Mouse (Mus musculus): ENCODE results near the gene Sord. TPM values are rescaled to one million over a fixed set of nuclear protein-coding genes. Genes with fewer than 3 reads are reported as not detected.

Sord gene
- polyA plus RNA-seq, 1 experiment, result 17.9 TPM

DNA sequence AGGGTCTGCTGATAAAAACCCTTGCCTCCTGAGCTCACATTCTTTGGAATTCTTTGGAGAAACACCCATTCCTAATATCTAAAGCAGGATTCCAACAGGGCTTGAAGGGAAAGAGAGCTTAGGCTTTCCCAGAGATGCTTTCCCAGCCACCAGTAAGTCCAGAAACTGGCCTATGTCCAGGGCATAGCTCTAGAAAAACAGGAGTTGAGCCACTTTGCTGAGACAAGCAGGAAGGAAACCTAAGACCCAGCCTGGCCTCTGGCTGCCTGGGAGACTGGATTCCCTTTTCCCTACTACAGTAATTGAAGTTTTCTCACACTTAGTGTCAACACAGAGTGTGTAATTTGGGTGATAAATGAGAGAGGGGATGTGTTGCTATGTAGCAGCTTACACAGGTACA lies 1.8 kb downstream of the Sord start:
- H3K27ac ChIP-seq (ENCODE audit: insufficient read depth, low read length), result no peak overlapping the region
- TF ChIP-seq POLR2A (IDR thresholded peaks at IDR 0.05; ENCODE audit: low read depth, low read length) (no peak), CTCF (IDR thresholded peaks at IDR 0.05; ENCODE audit: borderline replicate concordance, insufficient read depth, low read length) (no peak)
- H3K4me1 ChIP-seq (ENCODE audit: control insufficient read depth, insufficient read depth, low read length), result no peaks in the 10 kb centered on the region
- no peak overlapping the region for H3K4me3 ChIP-seq (ENCODE audit: insufficient read depth, low read length)

- TF ChIP-seq POLR2A (IDR thresholded peaks at IDR 0.05; ENCODE audit: low read depth, low read length), result no peak
- no peak for TF ChIP-seq CTCF (IDR thresholded peaks at IDR 0.05; ENCODE audit: borderline replicate concordance, insufficient read depth, low read length)
- Histone ChIP-seq H3K4me3 (ENCODE audit: insufficient read depth, low read length) (no peak overlapping the region), H3K4me1 (ENCODE audit: control insufficient read depth, insufficient read depth, low read length) (no peaks in the 10 kb centered on the region), H3K27ac (ENCODE audit: insufficient read depth, low read length) (no peak overlapping the region)
These were observed 3.4 kb downstream of the Sord start for GRCm38 (mm10) chr2:122237891-122238470.

- Histone ChIP-seq H3K4me1 (ENCODE audit: control insufficient read depth, insufficient read depth, low read length) (no peaks in the 10 kb centered on the region), H3K4me3 (ENCODE audit: insufficient read depth, low read length) (no peak overlapping the region), H3K27ac (ENCODE audit: insufficient read depth, low read length) (no peak overlapping the region)
- TF ChIP-seq POLR2A (IDR thresholded peaks at IDR 0.05; ENCODE audit: low read depth, low read length), result no peak
- no peak for TF ChIP-seq CTCF (IDR thresholded peaks at IDR 0.05; ENCODE audit: borderline replicate concordance, insufficient read depth, low read length)
These were observed 6.2 kb downstream of the Sord start for GRCm38 (mm10) chr2:122240735-122241134.

- no peaks in the 10 kb centered on the region for H3K4me1 ChIP-seq (ENCODE audit: control insufficient read depth, insufficient read depth, low read length)
- H3K27ac ChIP-seq (ENCODE audit: insufficient read depth, low read length), result no peak overlapping the region
- no peak for TF ChIP-seq CTCF (IDR thresholded peaks at IDR 0.05; ENCODE audit: borderline replicate concordance, insufficient read depth, low read length)
- no peak for TF ChIP-seq POLR2A (IDR thresholded peaks at IDR 0.05; ENCODE audit: low read depth, low read length)
These were observed 6.7 kb downstream of the Sord start for GRCm38 (mm10) chr2:122241226-122241625.

GRCm38 (mm10) chr2:122241935-122242334 lies 7.4 kb downstream of the Sord start:
- Histone ChIP-seq H3K27ac (ENCODE audit: insufficient read depth, low read length) (no peak overlapping the region), H3K4me3 (ENCODE audit: insufficient read depth, low read length) (no peak overlapping the region), H3K4me1 (ENCODE audit: control insufficient read depth, insufficient read depth, low read length) (no peaks in the 10 kb centered on the region)
- TF ChIP-seq CTCF (IDR thresholded peaks at IDR 0.05; ENCODE audit: borderline replicate concordance, insufficient read depth, low read length) (no peak), POLR2A (IDR thresholded peaks at IDR 0.05; ENCODE audit: low read depth, low read length) (no peak)

More at GRCm38 (mm10) chr2:122241226-122241625, 6.7 kb downstream of the Sord start:
- no peak overlapping the region for H3K4me3 ChIP-seq (ENCODE audit: insufficient read depth, low read length)

DNA sequence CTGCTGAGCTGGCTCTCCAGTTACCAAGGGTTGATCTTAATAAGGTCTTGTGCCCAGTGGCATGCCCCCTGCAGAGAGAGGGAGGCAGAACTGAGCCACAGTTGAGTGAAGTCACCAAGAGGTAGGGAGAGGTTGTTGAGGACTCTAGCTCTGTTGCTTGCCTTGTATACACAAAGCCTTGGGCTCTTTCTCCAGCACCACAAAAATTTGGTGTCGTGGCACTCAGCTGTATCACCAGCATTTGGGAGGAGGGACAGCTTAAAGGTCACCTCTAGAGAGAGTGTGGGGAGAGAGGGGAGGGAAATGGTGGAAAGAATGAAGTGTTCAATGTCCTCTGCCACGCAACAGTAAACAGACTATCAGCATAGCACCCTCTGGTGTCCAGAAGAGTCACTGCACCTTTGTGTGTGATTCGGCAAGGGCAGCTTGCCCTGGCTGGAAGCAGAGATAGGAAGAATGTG lies 9.2 kb downstream of the Sord start:
- Histone ChIP-seq H3K27ac (ENCODE audit: insufficient read depth, low read length) (no peak overlapping the region), H3K4me3 (ENCODE audit: insufficient read depth, low read length) (no peak overlapping the region), H3K4me1 (ENCODE audit: control insufficient read depth, insufficient read depth, low read length) (no peaks in the 10 kb centered on the region)
- TF ChIP-seq POLR2A (IDR thresholded peaks at IDR 0.05; ENCODE audit: low read depth, low read length) (no peak), CTCF (IDR thresholded peaks at IDR 0.05; ENCODE audit: borderline replicate concordance, insufficient read depth, low read length) (peak; percentile 89)

DNA sequence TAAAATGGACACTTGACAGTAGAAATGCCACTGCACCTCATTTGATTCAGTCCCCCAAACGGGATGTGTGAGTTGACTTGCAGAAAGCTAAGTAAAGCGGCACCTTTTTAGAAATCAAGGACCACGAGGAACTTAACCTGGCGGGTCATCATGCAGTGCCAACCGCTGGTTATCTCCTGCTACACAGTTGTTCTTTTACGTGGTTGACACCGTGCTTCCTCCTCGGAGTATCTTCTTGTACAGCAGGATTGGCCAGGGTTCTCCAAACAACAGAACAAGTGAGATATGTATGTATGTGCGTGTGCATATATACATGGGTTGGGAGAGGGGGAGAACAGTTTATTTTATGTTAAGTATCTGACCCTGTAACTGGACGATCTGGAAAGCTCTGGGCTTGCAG lies 13.2 kb downstream of the Sord start:
- H3K27ac ChIP-seq (ENCODE audit: insufficient read depth, low read length), result no peak overlapping the region
- H3K4me1 ChIP-seq (ENCODE audit: control insufficient read depth, insufficient read depth, low read length), result no peaks in the 10 kb centered on the region
- TF ChIP-seq POLR2A (IDR thresholded peaks at IDR 0.05; ENCODE audit: low read depth, low read length) (no peak), CTCF (IDR thresholded peaks at IDR 0.05; ENCODE audit: borderline replicate concordance, insufficient read depth, low read length) (no peak)
- H3K4me3 ChIP-seq (ENCODE audit: insufficient read depth, low read length), result no peak overlapping the region

GRCm38 (mm10) chr2:122255997-122256396 lies 21.4 kb downstream of the Sord start:
- Histone ChIP-seq H3K27ac (ENCODE audit: insufficient read depth, low read length) (no peak overlapping the region), H3K4me1 (ENCODE audit: control insufficient read depth, insufficient read depth, low read length) (no peaks in the 10 kb centered on the region), H3K4me3 (ENCODE audit: insufficient read depth, low read length) (no peak overlapping the region)
- TF ChIP-seq CTCF (IDR thresholded peaks at IDR 0.05; ENCODE audit: borderline replicate concordance, insufficient read depth, low read length) (no peak), POLR2A (IDR thresholded peaks at IDR 0.05; ENCODE audit: low read depth, low read length) (no peak)

DNA sequence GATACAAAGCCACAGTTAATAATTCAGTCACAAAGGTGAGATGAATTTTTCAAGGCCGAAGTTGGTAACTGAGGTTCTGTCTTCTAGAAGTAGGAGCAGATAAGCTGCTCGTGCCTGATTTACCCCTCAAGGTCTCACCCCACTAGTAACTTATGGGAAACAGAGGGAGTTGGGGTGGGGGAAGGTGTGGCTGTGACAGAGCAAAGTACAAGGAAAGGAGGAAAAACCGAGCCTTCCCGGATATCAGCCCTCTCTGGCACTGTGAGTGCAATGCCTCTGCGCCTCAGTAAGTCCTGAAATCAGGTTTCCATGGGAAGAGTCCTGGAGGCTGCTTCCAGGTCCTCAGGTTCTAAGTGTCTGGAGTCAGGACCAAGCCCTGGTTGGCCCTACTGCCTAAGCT lies 26.2 kb downstream of the Sord start:
- TF ChIP-seq POLR2A (IDR thresholded peaks at IDR 0.05; ENCODE audit: low read depth, low read length) (no peak), CTCF (IDR thresholded peaks at IDR 0.05; ENCODE audit: borderline replicate concordance, insufficient read depth, low read length) (no peak)
- no peaks in the 10 kb centered on the region for H3K4me1 ChIP-seq (ENCODE audit: control insufficient read depth, insufficient read depth, low read length)
- H3K4me3 ChIP-seq (ENCODE audit: insufficient read depth, low read length), result no peak overlapping the region
- no peak overlapping the region for H3K27ac ChIP-seq (ENCODE audit: insufficient read depth, low read length)

GRCm38 (mm10) chr2:122264690-122265089 lies 30.1 kb downstream of the Sord start:
- TF ChIP-seq POLR2A (IDR thresholded peaks at IDR 0.05; ENCODE audit: low read depth, low read length) (no peak), CTCF (IDR thresholded peaks at IDR 0.05; ENCODE audit: borderline replicate concordance, insufficient read depth, low read length) (no peak)
- H3K4me3 ChIP-seq (ENCODE audit: insufficient read depth, low read length), result no peak overlapping the region
- H3K27ac ChIP-seq (ENCODE audit: insufficient read depth, low read length), result no peak overlapping the region
- H3K4me1 ChIP-seq (ENCODE audit: control insufficient read depth, insufficient read depth, low read length), result no peaks in the 10 kb centered on the region
